Mouse (Mus musculus): ENCODE results near the gene Rbfox1.

DNA sequence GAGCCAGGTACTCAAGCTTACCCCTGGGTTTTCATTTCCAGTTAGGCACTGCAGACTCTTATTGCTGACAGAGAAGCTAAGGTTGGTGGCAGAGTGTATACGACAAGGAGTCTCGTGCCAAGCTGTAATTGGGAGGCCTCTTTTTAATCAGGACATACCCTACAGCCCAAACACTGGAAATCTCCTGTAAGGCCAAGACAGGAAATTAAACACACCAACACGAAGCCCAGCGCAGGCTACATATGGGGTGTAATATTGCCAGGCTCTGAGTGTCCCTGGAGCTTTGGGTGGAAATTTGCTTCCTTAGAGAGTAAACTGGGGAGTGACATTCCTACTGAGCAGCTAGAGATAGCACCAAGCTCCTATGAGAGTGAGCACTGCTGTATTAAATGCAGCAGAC is 279.3 kb downstream of the Rbfox1 start:
- TF ChIP-seq CTCF (IDR thresholded peaks at IDR 0.05; ENCODE audit: borderline replicate concordance, extremely low read depth, insufficient read depth, insufficient read length) = no peak
- no peak for TF ChIP-seq POLR2A (IDR thresholded peaks at IDR 0.05; ENCODE audit: borderline replicate concordance, extremely low read depth, insufficient read depth, insufficient read length, poor library complexity, severe bottlenecking)

All from brain, embryonic 14.5 days (tissue).